Mouse (Mus musculus): ENCODE data around the gene Aar2. TPM values are rescaled to one million over a fixed set of nuclear protein-coding genes. Genes with fewer than 3 reads are reported as not detected.

The Aar2 gene
- polyA plus RNA-seq, 1 experiment from 2014 or later, result 37.4 TPM

DNA sequence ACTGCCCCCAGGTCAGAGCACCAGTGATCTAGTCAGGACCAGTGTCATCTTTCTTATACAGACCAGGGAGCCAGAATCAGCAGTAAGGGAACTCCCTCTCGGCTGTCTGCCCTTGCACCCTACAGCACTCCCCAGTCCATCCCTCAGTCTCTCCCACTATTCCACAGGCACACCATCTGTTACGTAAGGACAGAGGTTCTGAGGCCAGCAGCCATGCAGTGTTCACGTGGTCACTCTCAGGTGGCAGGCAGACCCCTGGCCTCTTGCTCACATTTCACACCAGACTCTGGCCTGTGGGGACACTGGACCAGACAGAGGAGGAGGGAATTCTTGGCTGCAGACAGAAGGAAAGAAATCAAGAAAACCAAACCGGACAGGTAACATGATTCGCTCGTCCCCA lies 24.1 kb downstream of the Aar2 start:
- peaks cover 37% of the 10 kb centered on the region for H3K36me3 ChIP-seq
- H3K4me3 ChIP-seq, result no peak overlapping the region
- no peak overlapping the region for H3K4me2 ChIP-seq (replicated peaks)
- 74% methylated on average over 6 of the region's 6 CpGs for WGBS
- no peak for ATAC-seq (ENCODE audit: low FRiP score, low read depth)
- H3K4me1 ChIP-seq, result peaks cover 3% of the 10 kb centered on the region; the same call in 1 of the 2 replicates
- no peaks in the 10 kb centered on the region for H3K27me3 ChIP-seq
- no peaks in the 10 kb centered on the region for H3K9me3 ChIP-seq
- H3K27ac ChIP-seq, result no peak overlapping the region
- no peak overlapping the region for H3K9ac ChIP-seq

DNA sequence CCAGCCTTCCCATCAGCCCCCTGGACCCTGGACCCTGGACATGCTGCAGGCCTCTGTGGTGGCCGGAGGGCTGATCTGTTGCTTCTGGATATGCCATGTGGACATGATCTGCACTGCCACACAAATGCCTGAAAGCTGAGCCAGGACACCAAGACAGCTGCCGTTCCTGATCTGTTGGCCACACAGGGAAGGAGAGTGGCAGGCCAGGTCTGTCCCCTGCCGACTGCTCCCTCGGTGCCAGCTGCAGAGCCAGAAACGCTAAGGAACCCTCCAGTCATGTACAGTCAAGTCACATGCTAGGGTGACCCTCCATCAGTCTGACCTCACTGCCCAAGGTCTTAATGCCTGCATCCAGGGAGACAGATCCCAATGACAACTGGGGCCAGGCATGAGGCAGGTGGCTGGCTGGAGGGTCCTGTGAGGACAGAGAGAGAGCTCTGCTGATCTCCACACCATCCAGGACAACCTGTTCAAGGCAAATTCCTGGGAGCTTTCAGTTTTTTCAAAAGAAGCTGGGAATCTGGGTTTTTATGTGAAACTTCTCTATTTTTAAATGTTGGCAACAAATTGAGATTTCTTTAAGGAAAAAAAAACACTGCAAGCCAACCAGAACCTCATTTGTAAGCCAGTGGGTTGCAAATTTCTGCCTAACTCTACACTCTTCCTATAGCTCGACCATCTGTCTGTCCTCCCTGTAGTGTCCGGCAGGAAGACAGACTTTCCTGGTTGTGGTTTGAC lies 29.6 kb downstream of the Aar2 start:
- no peak overlapping the region for H3K4me3 ChIP-seq
- 79% methylated on average over 7 of the region's 7 CpGs for WGBS
- H3K4me1 ChIP-seq, result no peaks in the 10 kb centered on the region
- ATAC-seq (ENCODE audit: low FRiP score, low read depth), result no peak
- no peaks in the 10 kb centered on the region for H3K9me3 ChIP-seq
- H3K9ac ChIP-seq, result no peak overlapping the region
- no peaks in the 10 kb centered on the region for H3K27me3 ChIP-seq
- H3K27ac ChIP-seq, result no peak overlapping the region
- H3K36me3 ChIP-seq, result no peaks in the 10 kb centered on the region
- H3K4me2 ChIP-seq (replicated peaks), result no peak overlapping the region

DNA sequence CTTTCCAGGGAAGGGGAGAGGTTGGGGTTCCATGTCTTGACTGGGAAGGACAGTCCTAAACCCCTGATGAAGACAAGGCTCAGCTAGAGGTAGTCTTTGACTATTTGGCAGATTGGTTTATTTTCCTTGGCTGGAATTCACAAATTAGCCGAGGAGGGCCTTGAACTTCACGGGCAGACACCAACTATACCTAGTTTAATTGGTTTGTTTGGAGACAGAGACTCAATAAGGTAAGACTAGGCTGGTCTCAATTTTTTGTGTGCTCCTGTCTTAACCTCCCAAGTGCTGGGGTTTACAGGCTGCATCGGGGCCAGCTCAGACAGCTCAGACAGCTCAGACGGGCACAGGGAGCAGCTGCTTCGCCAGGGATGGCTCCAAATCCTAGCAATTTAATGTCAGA lies 33.1 kb downstream of the Aar2 start:
- no peak overlapping the region for H3K27ac ChIP-seq
- WGBS, result 67% methylated on average over 5 of the region's 5 CpGs

DNA sequence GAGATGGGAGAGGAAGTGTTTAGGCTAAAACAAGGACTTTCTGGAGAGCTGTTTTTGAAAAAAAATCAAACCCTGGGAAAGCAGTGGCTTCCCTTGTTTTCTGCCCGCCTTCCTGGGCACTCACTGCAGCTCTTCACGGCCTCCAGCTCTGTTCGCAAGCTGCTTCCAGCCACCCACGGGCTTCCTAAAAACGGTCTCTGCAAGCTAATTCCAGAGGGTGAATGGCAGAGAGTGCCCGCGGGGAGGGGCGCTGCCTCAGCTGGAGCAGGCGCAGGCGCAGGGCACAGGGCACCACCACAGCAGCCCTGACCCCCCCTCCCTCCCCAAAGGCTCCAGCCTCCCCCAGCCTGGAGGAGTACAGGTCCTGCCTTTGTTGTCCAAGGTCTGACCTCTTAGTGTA lies 33.9 kb downstream of the Aar2 start:
- ATAC-seq (ENCODE audit: low FRiP score, low read depth), result no peak
- H3K4me2 ChIP-seq (replicated peaks), result no peak overlapping the region
- no peaks in the 10 kb centered on the region for H3K9me3 ChIP-seq
- 71% methylated on average over 10 of the region's 10 CpGs for WGBS
- H3K4me1 ChIP-seq, result no peaks in the 10 kb centered on the region
- peaks cover 12% of the 10 kb centered on the region; the same call in 1 of the 2 replicates for H3K27me3 ChIP-seq
- no peaks in the 10 kb centered on the region for H3K36me3 ChIP-seq
- no peak overlapping the region for H3K27ac ChIP-seq
- H3K4me3 ChIP-seq, result no peak overlapping the region
- no peak overlapping the region for H3K9ac ChIP-seq

More for the DNA sequence above, 33.1 kb downstream of the Aar2 start:
- Histone ChIP-seq H3K4me3 (no peak overlapping the region), H3K4me2 (replicated peaks) (no peak overlapping the region), H3K36me3 (no peaks in the 10 kb centered on the region), H3K4me1 (no peaks in the 10 kb centered on the region), H3K9ac (no peak overlapping the region), H3K9me3 (no peaks in the 10 kb centered on the region), H3K27me3 (peaks cover 12% of the 10 kb centered on the region; the same call in 1 of the 2 replicates)
- ATAC-seq (ENCODE audit: low FRiP score, low read depth), result no peak

DNA sequence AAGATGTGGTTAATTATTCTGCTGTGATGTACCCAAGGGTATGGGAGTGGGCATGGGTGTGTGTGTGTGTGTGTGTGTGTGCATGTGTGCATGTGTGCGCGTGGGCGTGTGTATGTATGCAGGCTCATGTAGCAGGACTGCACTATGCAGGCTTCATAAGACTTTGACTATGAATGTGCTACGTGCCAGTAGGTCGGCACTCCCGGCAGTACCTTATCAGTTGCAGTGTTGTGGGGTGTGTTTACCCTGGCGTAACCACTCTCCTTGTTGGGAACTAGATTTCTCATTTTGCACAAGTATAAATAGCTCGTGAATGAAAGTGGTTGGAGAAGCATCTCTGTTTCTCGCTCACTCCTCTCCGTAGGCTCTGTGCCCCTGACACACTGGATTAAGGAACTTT lies 35.5 kb downstream of the Aar2 start:
- H3K4me3 ChIP-seq, result no peak overlapping the region
- H3K9ac ChIP-seq, result no peak overlapping the region
- no peaks in the 10 kb centered on the region for H3K9me3 ChIP-seq
- ATAC-seq (ENCODE audit: low FRiP score, low read depth), result no peak
- 87% methylated on average over 10 of the region's 10 CpGs for WGBS
- peaks cover 12% of the 10 kb centered on the region; the same call in 1 of the 2 replicates for H3K27me3 ChIP-seq
- H3K27ac ChIP-seq, result no peak overlapping the region
- H3K4me1 ChIP-seq, result no peaks in the 10 kb centered on the region
- no peaks in the 10 kb centered on the region for H3K36me3 ChIP-seq
- no peak overlapping the region for H3K4me2 ChIP-seq (replicated peaks)

DNA sequence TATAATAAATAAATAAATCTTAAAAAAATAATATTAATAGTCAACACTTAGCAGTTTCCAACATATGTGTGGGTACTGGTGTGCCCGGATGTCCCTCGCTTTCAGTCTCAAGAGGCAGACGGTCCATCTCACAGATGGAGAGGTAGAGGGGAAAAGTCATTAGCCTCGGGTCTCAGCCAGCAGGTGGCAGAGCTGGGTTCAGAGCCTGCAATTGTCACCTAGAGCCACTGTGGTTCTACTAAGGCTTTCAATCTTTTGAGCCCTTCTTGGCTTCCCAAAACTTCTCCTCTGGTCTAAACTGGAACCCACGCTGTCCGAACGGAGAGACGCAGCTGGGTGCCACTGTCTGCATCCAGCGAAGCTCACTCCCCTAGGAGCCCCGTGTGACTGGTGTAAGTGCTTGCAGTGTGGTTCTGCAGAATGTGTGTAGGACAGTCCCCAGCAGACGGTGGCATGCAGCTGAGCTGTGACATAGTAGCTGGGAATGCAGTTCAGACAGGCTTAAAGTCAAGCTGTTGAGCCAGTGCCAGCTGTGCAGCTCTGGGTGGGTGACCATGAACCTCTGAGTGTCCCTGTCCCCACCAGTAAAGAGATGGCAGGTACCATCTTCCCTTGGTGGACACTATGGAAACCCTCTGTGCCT lies 36.9 kb downstream of the Aar2 start:
- H3K4me1 ChIP-seq, result no peaks in the 10 kb centered on the region
- 61% methylated on average over 11 of the region's 11 CpGs for WGBS
- H3K27ac ChIP-seq, result no peak overlapping the region
- no peak overlapping the region for H3K4me3 ChIP-seq
- no peak overlapping the region for H3K9ac ChIP-seq
- peaks cover 12% of the 10 kb centered on the region; the same call in 1 of the 2 replicates for H3K27me3 ChIP-seq
- H3K4me2 ChIP-seq (replicated peaks), result no peak overlapping the region
- ATAC-seq (ENCODE audit: low FRiP score, low read depth), result no peak
- H3K9me3 ChIP-seq, result no peaks in the 10 kb centered on the region
- no peaks in the 10 kb centered on the region for H3K36me3 ChIP-seq

DNA sequence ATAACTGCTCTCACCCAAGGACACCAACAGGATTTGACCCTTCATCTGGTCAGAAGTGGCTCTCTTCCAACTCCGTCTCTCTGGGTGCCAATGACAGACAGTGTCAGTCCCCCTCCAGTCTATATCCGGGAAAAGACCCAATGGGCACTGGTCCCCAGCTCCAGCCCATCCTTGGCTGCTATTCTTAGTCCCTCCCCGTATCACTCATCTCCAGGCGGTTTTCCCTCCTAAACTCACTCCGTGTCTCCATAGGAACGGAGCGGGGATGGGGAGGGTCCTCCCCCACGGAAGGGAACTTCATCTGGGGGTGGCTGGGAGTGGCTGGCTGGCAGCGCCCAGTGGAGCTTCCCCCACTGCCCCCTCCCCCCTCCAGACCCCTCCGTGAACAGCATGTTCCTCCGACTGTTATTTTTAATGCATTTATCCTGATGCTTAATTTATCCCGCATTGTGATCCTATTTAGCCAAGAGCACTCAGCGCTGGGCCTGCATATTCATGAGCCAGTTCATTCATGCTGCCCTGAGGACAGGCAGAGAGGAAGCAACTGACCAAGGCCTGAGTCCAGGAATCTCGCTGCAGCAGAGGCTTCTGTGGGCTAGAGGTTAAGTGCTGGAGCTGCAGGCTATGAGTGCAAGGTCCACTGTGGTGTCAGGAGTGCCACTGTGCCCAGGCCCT lies 37.5 kb downstream of the Aar2 start:
- WGBS, result 50% methylated on average over 14 of the region's 14 CpGs
- Histone ChIP-seq H3K9ac (no peak overlapping the region), H3K9me3 (no peaks in the 10 kb centered on the region), H3K4me2 (replicated peaks) (no peak overlapping the region), H3K4me1 (no peaks in the 10 kb centered on the region), H3K4me3 (no peak overlapping the region), H3K36me3 (no peaks in the 10 kb centered on the region), H3K27me3 (peaks cover 12% of the 10 kb centered on the region; the same call in 1 of the 2 replicates), H3K27ac (no peak overlapping the region)
- ATAC-seq (ENCODE audit: low FRiP score, low read depth), result no peak

DNA sequence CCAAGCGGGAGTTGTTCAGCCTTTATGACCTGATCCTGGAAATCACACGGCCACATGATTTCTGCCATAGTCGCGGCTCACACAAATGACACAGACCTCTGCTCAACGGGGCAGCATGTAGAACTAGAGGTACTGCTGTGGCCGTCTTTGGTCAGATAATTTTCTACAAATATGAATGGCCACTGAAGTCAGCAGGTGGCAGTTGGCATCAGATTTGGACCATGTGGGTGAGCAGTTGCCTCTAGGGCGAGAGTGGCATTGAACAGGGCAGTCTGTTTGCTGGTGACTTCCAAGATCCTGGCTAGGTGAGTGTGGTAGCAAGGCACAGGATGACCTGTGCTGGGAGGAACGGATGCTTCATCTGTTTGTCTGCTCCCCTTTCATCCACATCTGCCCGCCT lies 42.1 kb downstream of the Aar2 start:
- no peak overlapping the region for H3K4me3 ChIP-seq
- WGBS, result 89% methylated on average over 9 of the region's 9 CpGs
- ATAC-seq (ENCODE audit: low FRiP score, low read depth), result no peak

DNA sequence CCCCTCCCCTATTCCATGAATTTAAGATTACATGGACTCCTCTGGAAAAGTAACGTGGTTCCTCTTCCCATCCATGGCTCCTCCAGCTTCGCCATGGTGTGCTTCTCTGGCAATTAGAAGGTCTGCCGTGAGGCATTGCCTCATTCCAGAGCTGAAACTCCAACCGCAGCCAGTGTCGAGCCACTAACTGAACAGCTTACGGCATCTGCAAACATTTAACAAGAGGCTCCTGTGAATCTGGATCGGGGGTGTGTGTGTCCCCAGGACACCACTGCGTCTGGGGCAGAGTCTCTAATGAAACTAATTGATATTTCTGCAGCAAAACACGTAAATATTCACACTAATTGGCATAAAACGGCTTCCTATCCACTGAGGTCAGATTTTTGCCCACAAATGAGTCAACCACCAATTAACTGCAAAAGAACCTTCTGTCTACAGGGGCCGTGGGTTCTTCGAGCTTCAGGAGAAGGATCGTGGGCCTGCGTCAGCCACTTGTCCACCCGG lies 47.7 kb downstream of the Aar2 start:
- no peak overlapping the region for H3K27ac ChIP-seq
- H3K9me3 ChIP-seq, result no peaks in the 10 kb centered on the region
- peaks cover 10% of the 10 kb centered on the region for H3K4me1 ChIP-seq
- ATAC-seq (ENCODE audit: low FRiP score, low read depth), result no peak
- no peaks in the 10 kb centered on the region for H3K36me3 ChIP-seq
- no peaks in the 10 kb centered on the region for H3K27me3 ChIP-seq
- H3K4me3 ChIP-seq, result no peak overlapping the region
- peak overlapping the region; percentile 30 for H3K4me2 ChIP-seq (replicated peaks)
- no peak overlapping the region for H3K9ac ChIP-seq
- WGBS, result 15% methylated on average over 15 of the region's 15 CpGs

More for the DNA sequence above, 42.1 kb downstream of the Aar2 start:
- no peaks in the 10 kb centered on the region for H3K9me3 ChIP-seq
- no peaks in the 10 kb centered on the region for H3K36me3 ChIP-seq
- H3K4me1 ChIP-seq, result no peaks in the 10 kb centered on the region
- H3K4me2 ChIP-seq (replicated peaks), result no peak overlapping the region
- H3K27ac ChIP-seq, result no peak overlapping the region
- H3K27me3 ChIP-seq, result peaks cover 8% of the 10 kb centered on the region; the same call in 1 of the 2 replicates
- H3K9ac ChIP-seq, result no peak overlapping the region

DNA sequence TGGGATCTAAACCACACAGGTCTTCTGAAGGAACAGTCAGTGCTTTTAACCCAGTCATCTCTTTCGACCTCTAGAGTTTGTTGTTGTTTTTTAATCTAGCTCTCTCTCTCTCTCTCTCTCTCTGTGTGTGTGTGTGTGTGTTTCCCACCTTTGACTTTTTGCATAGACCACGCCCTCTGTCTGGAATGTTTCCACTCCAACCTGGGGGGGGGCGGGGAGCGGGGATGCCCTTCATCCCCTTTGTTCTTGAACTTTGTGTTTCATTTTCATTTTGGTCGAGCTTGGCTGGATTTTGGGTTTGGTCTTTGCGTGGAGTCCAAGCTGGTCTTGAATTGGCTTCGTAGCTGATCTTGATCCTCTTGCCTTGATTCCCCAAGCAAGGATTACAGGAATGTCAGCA lies 55.2 kb downstream of the Aar2 start:
- 80% methylated on average over 7 of the region's 7 CpGs for WGBS
- 0 out of 2 replicates have a peak, but pooled peaks cover under 1% of the 10 kb centered on the region for H3K27me3 ChIP-seq
- ATAC-seq (ENCODE audit: low FRiP score, low read depth), result no peak
- no peak overlapping the region for H3K4me3 ChIP-seq
- H3K4me1 ChIP-seq, result no peaks in the 10 kb centered on the region
- H3K4me2 ChIP-seq (replicated peaks), result no peak overlapping the region
- no peak overlapping the region for H3K27ac ChIP-seq
- no peaks in the 10 kb centered on the region for H3K36me3 ChIP-seq
- H3K9ac ChIP-seq, result no peak overlapping the region
- no peaks in the 10 kb centered on the region; the same call in 1 of the 2 replicates for H3K9me3 ChIP-seq

DNA sequence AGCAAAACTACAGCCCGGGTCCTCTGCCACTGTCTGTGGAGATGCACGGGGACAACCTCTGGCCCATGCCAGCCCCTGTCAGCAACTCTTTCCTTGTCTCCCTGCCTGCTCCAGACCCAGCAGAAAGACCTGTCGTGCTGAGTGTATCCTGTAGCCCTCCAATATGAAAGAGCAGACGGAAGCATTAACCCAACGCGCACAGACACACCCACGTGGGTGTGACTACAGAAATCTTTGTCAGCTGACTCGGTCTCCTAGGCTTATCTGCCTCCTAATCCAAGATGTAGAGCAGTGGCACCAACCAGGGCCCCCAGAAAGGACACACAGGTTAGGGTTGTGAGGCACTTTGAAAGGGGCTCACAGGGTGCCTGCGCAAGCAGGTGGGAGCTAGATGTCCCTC lies 56.3 kb downstream of the Aar2 start:
- H3K4me3 ChIP-seq, result no peak overlapping the region

DNA sequence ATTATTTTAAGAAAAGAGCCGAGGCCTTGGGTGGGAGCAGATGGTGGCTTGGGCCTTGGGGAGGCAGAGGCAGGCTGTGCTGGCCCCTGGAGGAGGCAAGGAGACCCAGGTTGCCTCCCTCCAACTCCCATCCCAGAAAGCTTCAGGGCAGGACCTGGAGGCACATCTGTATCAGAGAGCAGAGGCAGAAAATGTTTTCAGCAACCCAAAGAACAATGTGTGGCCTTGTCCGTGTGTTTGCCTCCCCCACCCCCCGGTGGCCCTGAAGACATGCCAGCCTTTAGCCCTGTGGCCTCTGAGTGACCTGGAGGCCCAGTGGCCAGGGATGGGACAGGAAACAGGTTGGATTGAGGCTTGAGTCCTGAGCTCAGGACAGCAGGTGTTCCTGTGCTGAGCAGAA lies 57.8 kb downstream of the Aar2 start:
- Histone ChIP-seq H3K9ac (no peak overlapping the region), H3K4me1 (no peaks in the 10 kb centered on the region), H3K36me3 (no peaks in the 10 kb centered on the region), H3K4me3 (no peak overlapping the region), H3K27ac (no peak overlapping the region), H3K4me2 (replicated peaks) (no peak overlapping the region), H3K9me3 (no peaks in the 10 kb centered on the region; the same call in 1 of the 2 replicates), H3K27me3 (peaks cover 26% of the 10 kb centered on the region)
- no peak for ATAC-seq (ENCODE audit: low FRiP score, low read depth)
- WGBS, result 47% methylated on average over 3 of the region's 3 CpGs

More for the DNA sequence above, 56.3 kb downstream of the Aar2 start:
- Histone ChIP-seq H3K27ac (no peak overlapping the region), H3K4me2 (replicated peaks) (no peak overlapping the region), H3K9me3 (no peaks in the 10 kb centered on the region; the same call in 1 of the 2 replicates), H3K27me3 (peaks cover 11% of the 10 kb centered on the region), H3K36me3 (no peaks in the 10 kb centered on the region), H3K9ac (no peak overlapping the region), H3K4me1 (no peaks in the 10 kb centered on the region)
- 83% methylated on average over 9 of the region's 9 CpGs for WGBS
- ATAC-seq (ENCODE audit: low FRiP score, low read depth), result no peak

Data from limb, embryonic 13.5 days (tissue).